In the genomic region with DNA sequence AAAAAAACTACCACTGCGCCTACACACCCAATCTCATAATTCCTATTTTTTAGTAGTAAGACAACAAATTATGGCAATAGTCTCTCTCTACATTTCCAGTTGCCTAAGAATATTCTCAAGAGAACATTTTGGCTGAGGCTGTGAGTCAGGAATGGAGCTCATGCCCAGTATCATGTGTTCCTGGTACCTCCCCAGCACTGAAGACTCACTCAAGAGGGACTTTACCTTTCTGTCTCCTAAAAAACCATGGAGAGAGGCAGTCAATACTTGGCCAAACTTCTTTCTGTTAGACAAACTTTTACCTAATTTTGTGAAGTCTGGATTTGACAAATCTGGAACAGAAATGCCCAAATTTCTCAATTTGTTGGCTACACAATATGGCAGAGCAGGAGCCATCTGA, we compare ENCODE assay signal across 8 mouse cellular contexts.
"Had no signal": no experiment of that assay in that cellular context is flagged by ENCODE, and none has a peak within 500 bp of the region (broad histone marks: within the 10 kb centered on the region; RNA-seq: fewer than 3 reads in every experiment).

No protein-coding gene starts in this region.

- DNase-seq: kidney, adult 2 months; kidney, postnatal 14 days; liver, embryonic 13.5 days; liver, postnatal 0 days; midbrain, embryonic 14.5 days; right cerebral cortex, postnatal 4 days; thymus, adult 2 months; thymus, postnatal 36 days had no signal
